Mouse (Mus musculus) neural tube, embryonic 11.5 days (tissue): ENCODE results near the gene Kdelc2. TPM values are rescaled to one million over a fixed set of nuclear protein-coding genes. Genes with fewer than 3 reads are reported as not detected.

ENCODE experiments used
- ATAC-seq: fragments of 200-750 bp; cut with Nextera tagmentation; 2 replicates; pipeline ENCODE4 v1.8.0; 2017; ENCODE audit warnings: moderate number of reproducible peaks, mild to moderate bottlenecking, moderate TSS enrichment, moderate library complexity; ENCODE audit not compliant: insufficient read depth, low FRiP score, low TSS enrichment
- DNase-seq: peaks from one replicate; pipeline ENCODE4 v3.0.0-alpha.2; 2015; ENCODE audit warnings: low spot score
- H3K27ac ChIP-seq: fragments of 300-500 bp; sonication (generic); 2 replicates; pipeline ENCODE4 v1.5.1; 2014; ENCODE audit warnings: low read depth, mild to moderate bottlenecking, low read length
- H3K27me3 ChIP-seq: fragments of 300-500 bp; sonication (generic); 2 replicates; pipeline ENCODE4 v1.6.1; 2014; ENCODE audit warnings: mild to moderate bottlenecking, low read length, mixed read lengths; ENCODE audit not compliant: control insufficient read depth, insufficient read depth
- H3K36me3 ChIP-seq: fragments of 300-500 bp; sonication (generic); 2 replicates; pipeline ENCODE4 v1.6.1; 2014; ENCODE audit warnings: mild to moderate bottlenecking, low read length, moderate library complexity, mixed read lengths; ENCODE audit not compliant: control insufficient read depth, insufficient read depth
- H3K4me1 ChIP-seq: fragments of 300-500 bp; sonication (generic); 2 replicates; pipeline ENCODE4 v1.6.1; 2014; ENCODE audit warnings: low read length, mixed read lengths; ENCODE audit not compliant: control insufficient read depth, insufficient read depth
- H3K4me2 ChIP-seq: fragments of 300-500 bp; sonication (generic); 2 replicates; pipeline ENCODE4 v1.6.1; 2014; ENCODE audit warnings: low read depth, mild to moderate bottlenecking, moderate library complexity
- H3K4me3 ChIP-seq: fragments of 300-500 bp; sonication (generic); 2 replicates; pipeline ENCODE4 v1.5.1; 2014; ENCODE audit warnings: low read depth, low read length
- H3K9ac ChIP-seq: fragments of 300-500 bp; sonication (generic); 2 replicates; pipeline ENCODE4 v1.6.1; 2014; ENCODE audit warnings: mild to moderate bottlenecking, low read length
- H3K9me3 ChIP-seq: fragments of 300-500 bp; sonication (generic); 2 replicates; pipeline ENCODE4 v1.6.1; 2016; ENCODE audit warnings: low read length; ENCODE audit not compliant: control insufficient read depth
- WGBS: fragments of 180-500 bp; shearing (Covaris S2); extraction: QIAGEN DNeasy Blood & Tissue Kit; methylation state at CpG from one replicate; pipeline ENCODE4 v1.1.7; 2014; 5-methylcytosine and 5-hydroxymethylcytosine counted together
- polyA plus RNA-seq: library from polyadenylated mRNA; unstranded; fragments of >200 nt; fragmentation: Nextera tagmentation; extraction: Ambion mirVana; gene quantifications from 2 replicates; pipeline ENCODE4 v1.2.1, GENCODE M21; 2014

Kdelc2 gene
- polyA plus RNA-seq, 1 experiment from 2014 or later = 7.8 TPM

DNA sequence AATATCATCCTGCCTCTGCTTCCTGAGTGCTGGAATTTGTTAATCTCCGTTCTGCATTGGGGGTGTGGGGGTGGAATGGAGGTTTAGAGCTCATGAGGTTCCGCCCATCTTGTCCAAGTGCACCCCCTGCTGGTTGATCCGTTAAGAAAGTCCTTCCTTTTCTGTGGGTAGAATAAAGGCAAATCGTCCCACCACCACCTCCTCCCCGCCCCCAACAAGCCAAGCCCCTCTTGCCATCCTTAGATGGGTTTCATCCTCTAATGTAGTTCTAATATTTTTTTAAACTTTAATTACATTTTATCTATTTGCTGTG lies 14.5 kb downstream of the Kdelc2 start:
- peak; percentile 72 for DNase-seq
- Histone ChIP-seq H3K27me3 (no peaks in the 10 kb centered on the region), H3K27ac (no peak overlapping the region), H3K4me2 (no peak overlapping the region), H3K36me3 (no peaks in the 10 kb centered on the region), H3K9ac (no peak overlapping the region), H3K4me3 (no peak overlapping the region), H3K9me3 (no peaks in the 10 kb centered on the region), H3K4me1 (no peaks in the 10 kb centered on the region)
- ATAC-seq = no peak
- WGBS = 16% methylated on average over 5 of the region's 5 CpGs

DNA sequence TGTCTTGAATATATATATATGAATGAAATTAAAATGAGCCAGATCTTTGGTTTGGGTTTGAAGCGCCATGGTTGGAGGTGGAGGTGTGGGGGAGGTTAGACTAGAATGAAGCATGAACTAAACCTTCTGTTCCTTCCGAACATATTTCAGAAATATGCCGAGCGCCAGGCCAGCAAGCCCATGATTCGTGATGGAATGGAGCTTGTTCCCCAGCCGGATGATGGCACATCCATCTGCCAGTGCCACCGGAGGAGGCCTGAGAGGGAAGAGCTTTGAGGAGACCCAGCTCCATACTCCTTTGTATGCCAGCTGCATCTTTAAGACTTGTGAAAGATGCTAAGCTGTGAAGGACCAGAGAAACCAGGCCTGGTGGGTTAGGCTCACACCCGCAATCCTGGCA lies 15.7 kb downstream of the Kdelc2 start:
- Histone ChIP-seq H3K9ac (no peak overlapping the region), H3K9me3 (no peaks in the 10 kb centered on the region), H3K4me2 (no peak overlapping the region), H3K27ac (no peak overlapping the region), H3K27me3 (no peaks in the 10 kb centered on the region), H3K4me3 (no peak overlapping the region), H3K4me1 (no peaks in the 10 kb centered on the region), H3K36me3 (no peaks in the 10 kb centered on the region)
- ATAC-seq (no peak), DNase-seq (no peak)
- 95% methylated on average over 8 of the region's 8 CpGs for WGBS

GRCm38 (mm10) chr9:53400696-53401095 lies 16.9 kb downstream of the Kdelc2 start:
- no peaks in the 10 kb centered on the region for H3K9me3 ChIP-seq
- 91% methylated on average over 4 of the region's 4 CpGs for WGBS
- no peaks in the 10 kb centered on the region for H3K27me3 ChIP-seq
- no peak overlapping the region for H3K27ac ChIP-seq
- no peak overlapping the region for H3K4me2 ChIP-seq
- H3K4me1 ChIP-seq = 0 out of 2 replicates have a peak, but pooled peaks cover 3% of the 10 kb centered on the region
- DNase-seq = no peak
- no peak overlapping the region for H3K9ac ChIP-seq
- H3K4me3 ChIP-seq = no peak overlapping the region
- H3K36me3 ChIP-seq = no peaks in the 10 kb centered on the region
- ATAC-seq = no peak

- no peaks in the 10 kb centered on the region for H3K9me3 ChIP-seq
- 89% methylated on average over 8 of the region's 8 CpGs for WGBS
- H3K4me2 ChIP-seq = no peak overlapping the region
- no peak overlapping the region for H3K9ac ChIP-seq
- H3K4me3 ChIP-seq = no peak overlapping the region
- DNase-seq (no peak), ATAC-seq (no peak)
- no peaks in the 10 kb centered on the region for H3K36me3 ChIP-seq
- H3K27ac ChIP-seq = no peak overlapping the region
- 0 out of 2 replicates have a peak, but pooled peaks cover 3% of the 10 kb centered on the region for H3K4me1 ChIP-seq
- no peaks in the 10 kb centered on the region for H3K27me3 ChIP-seq
Measured at GRCm38 (mm10) chr9:53401146-53401545, 17.3 kb downstream of the Kdelc2 start.

- Histone ChIP-seq H3K36me3 (no peaks in the 10 kb centered on the region), H3K4me1 (0 out of 2 replicates have a peak, but pooled peaks cover 3% of the 10 kb centered on the region), H3K4me3 (no peak within 1 kb of the TSS), H3K4me2 (no peak within 1 kb of the TSS), H3K9ac (no peak within 1 kb of the TSS; the same call in 1 of the 2 replicates), H3K27ac (no peak within 1 kb of the TSS), H3K27me3 (no peaks in the 10 kb centered on the region), H3K9me3 (no peaks in the 10 kb centered on the region)
- ATAC-seq (no peak), DNase-seq (peak; percentile 17)
- 17% methylated on average over 11 of the region's 11 CpGs for WGBS
Measured at GRCm38 (mm10) chr9:53402291-53402711, 18.5 kb downstream of the Kdelc2 start, which contains the start of gene 4930550C14Rik. Gene 4930550C14Rik, plus strand, starts transcription at chr9:53402325.

DNA sequence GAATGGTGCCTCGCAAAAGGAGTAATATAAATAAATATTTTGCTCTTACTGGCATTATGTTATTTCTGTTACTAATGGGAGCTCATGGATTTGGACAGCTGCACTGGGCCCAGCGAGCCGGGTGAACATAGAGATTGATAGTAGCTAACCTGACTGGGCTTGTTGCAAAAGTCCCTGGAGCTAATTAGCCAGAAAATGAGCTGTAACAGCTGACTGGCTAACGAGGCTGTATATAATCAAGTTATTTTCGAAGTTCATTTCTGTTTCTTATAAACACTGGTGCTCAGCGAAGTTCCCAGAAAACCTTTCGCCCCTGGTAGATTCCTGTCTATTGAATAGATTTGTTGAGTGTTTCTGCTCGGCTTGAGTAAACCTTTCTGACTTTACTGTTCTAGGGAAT lies 19.2 kb downstream of the Kdelc2 start:
- 0 out of 2 replicates have a peak, but pooled peaks cover 3% of the 10 kb centered on the region for H3K4me1 ChIP-seq
- no peak overlapping the region for H3K9ac ChIP-seq
- H3K27ac ChIP-seq = no peak overlapping the region
- H3K4me2 ChIP-seq = no peak overlapping the region
- 63% methylated on average over 8 of the region's 8 CpGs for WGBS
- no peaks in the 10 kb centered on the region for H3K9me3 ChIP-seq
- ATAC-seq = no peak
- H3K36me3 ChIP-seq = no peaks in the 10 kb centered on the region
- H3K4me3 ChIP-seq = no peak overlapping the region
- DNase-seq = no peak
- H3K27me3 ChIP-seq = no peaks in the 10 kb centered on the region

GRCm38 (mm10) chr9:53404050-53404752 lies 20.4 kb downstream of the Kdelc2 start:
- no peak overlapping the region for H3K27ac ChIP-seq
- H3K4me3 ChIP-seq = no peak overlapping the region
- no peak overlapping the region; the same call in 1 of the 2 replicates for H3K4me2 ChIP-seq
- H3K27me3 ChIP-seq = no peaks in the 10 kb centered on the region
- 85% methylated on average over 6 of the region's 6 CpGs for WGBS
- H3K4me1 ChIP-seq = 0 out of 2 replicates have a peak, but pooled peaks cover 3% of the 10 kb centered on the region
- H3K9ac ChIP-seq = no peak overlapping the region
- ATAC-seq (no peak), DNase-seq (no peak)
- H3K9me3 ChIP-seq = no peaks in the 10 kb centered on the region
- H3K36me3 ChIP-seq = no peaks in the 10 kb centered on the region

GRCm38 (mm10) chr9:53404753-53405722 lies 21.2 kb downstream of the Kdelc2 start:
- peak overlapping the region; percentile 50 for H3K9ac ChIP-seq
- 24% methylated on average over 21 of the region's 21 CpGs for WGBS
- H3K4me2 ChIP-seq = peak overlapping the region; percentile 45
- H3K9me3 ChIP-seq = no peaks in the 10 kb centered on the region
- peak; percentile 85 for DNase-seq
- H3K4me1 ChIP-seq = 0 out of 2 replicates have a peak, but pooled peaks cover 3% of the 10 kb centered on the region
- peak overlapping the region; percentile 26 for H3K4me3 ChIP-seq
- H3K27ac ChIP-seq = peak overlapping the region; percentile 45; the same call in 1 of the 2 replicates
- no peaks in the 10 kb centered on the region for H3K36me3 ChIP-seq
- H3K27me3 ChIP-seq = no peaks in the 10 kb centered on the region
- peak; percentile 90 for ATAC-seq
